Mouse (Mus musculus) embryo, embryonic 10 days (tissue): Measurements from ENCODE around the gene Mta1.

Experiments
- DNase-seq: peaks from one replicate; pipeline ENCODE4 v3.0.0-alpha.2; 2015; ENCODE audit warnings: low spot score

Mta1 gene

DNA sequence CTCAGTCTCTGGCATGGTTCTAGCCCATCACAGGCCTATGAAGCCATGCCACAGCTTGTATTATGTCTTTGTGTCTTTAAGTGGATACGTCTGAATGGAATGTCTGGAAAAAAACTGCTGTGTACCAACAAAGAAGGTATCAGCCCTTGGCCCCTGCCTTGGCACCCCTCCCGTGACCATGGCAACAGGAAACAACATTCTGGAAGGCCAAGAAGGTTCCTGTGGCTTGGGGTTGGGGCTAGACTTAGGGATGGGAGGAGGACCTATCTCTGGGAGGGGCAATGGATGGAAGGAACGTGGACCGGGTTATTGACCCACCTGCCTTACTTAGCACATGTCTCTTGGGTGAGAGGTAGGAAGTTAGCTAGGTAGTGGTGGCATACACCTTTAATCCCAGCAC is 51.3 kb downstream of the Mta1 start:
- no peak for DNase-seq

DNA sequence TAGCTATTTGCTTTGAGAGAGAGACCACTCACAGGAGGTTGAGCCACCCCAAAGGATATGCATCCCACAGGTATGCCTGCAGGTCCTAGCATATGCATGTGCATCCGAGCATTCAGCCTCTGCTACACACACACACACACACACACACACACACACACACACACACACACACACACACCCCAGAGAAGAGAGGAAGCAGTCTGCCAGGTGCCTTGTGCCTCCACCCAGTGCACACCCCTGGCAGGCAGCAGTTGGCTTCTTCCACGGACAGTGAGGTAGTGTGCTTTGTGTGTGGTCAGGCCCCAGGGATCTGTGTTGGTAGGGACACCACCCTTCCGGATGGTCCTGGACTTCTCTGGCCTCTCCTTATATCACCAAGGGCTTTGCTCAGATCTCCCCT is 51.8 kb downstream of the Mta1 start:
- DNase-seq, result no peak

GRCm38 (mm10) chr12:113150591-113150990 is 52.5 kb downstream of the Mta1 start:
- DNase-seq, result no peak

GRCm38 (mm10) chr12:113151046-113151445 is 53.0 kb downstream of the Mta1 start:
- no peak for DNase-seq

DNA sequence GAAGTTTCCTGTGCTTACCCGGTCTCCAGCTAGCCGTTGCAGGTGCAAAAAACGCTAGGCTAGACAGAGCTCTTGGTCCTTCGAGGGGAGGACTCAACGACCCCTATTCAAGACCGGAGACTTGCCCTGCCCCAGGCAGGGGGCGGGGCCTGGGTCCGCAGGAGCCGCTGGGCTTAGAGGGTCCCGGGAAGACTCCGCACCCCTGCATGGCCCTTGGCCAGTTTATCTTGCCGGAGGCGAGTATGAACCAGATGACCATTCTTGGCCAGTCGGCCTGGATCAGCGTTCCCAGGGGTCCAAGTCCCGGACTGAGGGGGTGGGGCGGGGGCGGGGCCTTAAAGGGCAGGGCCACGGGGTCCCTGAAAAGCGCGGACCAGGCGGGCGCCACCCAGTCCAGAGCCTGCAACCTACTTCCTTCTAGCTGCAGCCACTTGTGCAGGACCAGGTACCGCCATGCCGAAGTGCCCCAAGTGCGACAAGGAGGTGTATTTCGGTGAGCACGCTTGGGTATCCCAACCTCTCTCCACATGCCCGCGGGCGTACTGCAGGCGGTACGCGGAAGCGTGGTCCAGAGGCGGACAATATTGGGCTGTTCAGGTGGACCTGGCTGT is 53.7 kb downstream of the Mta1 start:
- peak; percentile 46 for DNase-seq

GRCm38 (mm10) chr12:113152272-113152661 is 54.2 kb downstream of the Mta1 start:
- no peak for DNase-seq

GRCm38 (mm10) chr12:113152991-113153525 is 55.0 kb downstream of the Mta1 start:
- DNase-seq, result no peak

GRCm38 (mm10) chr12:113153971-113154370 is 55.9 kb downstream of the Mta1 start:
- no peak for DNase-seq

- DNase-seq, result no peak
These were observed 56.6 kb downstream of the Mta1 start for GRCm38 (mm10) chr12:113154747-113155075.

GRCm38 (mm10) chr12:113155076-113155771 is 57.1 kb downstream of the Mta1 start:
- peak; percentile 65 for DNase-seq

- DNase-seq, result peak; percentile 97
These were observed 57.9 kb downstream of the Mta1 start, which contains the start of gene Tedc1 for GRCm38 (mm10) chr12:113155887-113156539. TSS of gene Tedc1 (plus strand) at chr12:113156421.

- DNase-seq, result no peak
These were observed 58.5 kb downstream of the Mta1 start for GRCm38 (mm10) chr12:113156540-113156929.

DNA sequence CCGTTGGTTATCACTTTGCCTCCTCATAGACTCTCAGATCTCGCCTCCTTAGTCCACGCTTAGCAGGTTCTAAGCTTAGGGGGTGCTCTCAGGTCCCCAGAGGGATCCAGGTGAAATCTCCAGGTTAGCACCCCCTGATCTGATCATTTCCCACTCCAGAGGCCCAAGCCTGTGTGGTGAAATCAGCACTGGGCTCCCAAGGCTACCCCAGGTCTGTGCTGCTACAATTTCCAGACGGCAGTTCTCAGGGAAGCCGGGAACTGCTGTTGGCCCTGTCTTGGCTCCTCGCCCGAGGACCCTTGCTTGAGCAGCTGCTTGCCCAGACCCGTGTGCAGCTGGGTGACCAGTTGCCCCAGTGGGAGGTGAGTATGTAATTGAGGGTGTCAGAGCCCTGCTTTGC is 58.9 kb downstream of the Mta1 start:
- DNase-seq, result no peak

- DNase-seq, result no peak
These were observed 59.4 kb downstream of the Mta1 start for GRCm38 (mm10) chr12:113157521-113157920.

DNA sequence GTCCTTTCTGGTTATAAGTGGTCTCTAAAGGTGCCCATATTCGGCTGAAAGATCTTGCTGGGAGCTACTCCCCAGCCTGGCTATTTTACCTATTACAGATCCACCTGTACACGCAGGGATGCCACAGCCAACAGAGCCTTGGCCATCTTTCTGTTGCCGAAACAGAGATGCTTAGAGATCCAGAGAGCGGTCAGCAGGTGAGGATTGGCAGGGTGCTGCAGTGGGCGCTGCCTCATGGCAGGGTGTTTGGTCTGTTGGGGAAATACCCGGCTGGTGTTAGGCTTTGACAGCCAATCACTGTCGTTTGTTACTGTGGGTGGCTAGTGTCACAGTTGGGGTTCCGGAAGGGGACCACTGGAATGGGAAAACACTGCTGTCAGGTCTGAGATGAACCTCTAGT is 59.9 kb downstream of the Mta1 start:
- DNase-seq, result no peak

GRCm38 (mm10) chr12:113163561-113164006 is 65.5 kb downstream of the Mta1 start:
- DNase-seq, result peak; percentile 36

- no peak for DNase-seq
These were observed 70.0 kb downstream of the Mta1 start for GRCm38 (mm10) chr12:113168031-113168536.

DNA sequence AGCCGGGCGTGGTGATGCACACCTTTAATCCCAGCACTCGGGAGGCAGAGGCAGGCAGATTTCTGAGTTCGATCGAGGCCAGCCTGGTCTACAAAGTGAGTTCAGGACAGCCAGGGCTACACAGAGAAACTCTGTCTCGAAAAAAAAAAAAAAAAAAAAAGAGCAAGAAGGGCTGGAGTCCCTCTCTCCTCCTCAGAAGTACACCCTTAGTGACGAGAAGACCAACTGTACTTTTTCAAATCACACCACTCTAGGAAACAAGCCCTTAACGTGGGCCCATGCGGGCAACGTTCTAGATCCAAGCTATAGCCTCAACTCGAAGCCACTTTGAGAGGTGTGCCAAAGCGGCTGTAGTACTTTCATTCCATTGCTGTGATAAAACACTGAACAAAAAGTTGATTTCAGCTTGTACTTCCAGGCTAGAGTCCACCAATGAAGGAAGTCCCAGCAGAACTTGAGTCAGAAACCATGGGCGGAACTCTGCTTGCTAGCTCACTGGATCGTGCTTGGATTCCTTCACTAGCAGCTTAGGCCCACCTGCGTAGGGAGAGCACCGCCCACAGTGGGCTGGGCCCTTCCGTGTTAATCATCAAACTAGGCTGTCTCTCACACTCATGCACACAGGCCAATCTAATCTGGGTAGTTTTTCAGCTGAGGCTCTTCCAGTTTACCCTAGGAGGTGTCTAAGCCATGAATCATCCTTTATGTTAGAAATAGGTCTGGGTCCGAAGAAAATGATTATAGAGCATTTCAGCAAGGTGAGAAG is 79.1 kb downstream of the Mta1 start:
- DNase-seq, result no peak

- no peak for DNase-seq
These were observed 82.9 kb downstream of the Mta1 start for GRCm38 (mm10) chr12:113181020-113181419.

GRCm38 (mm10) chr12:113184945-113185344 is 86.9 kb downstream of the Mta1 start:
- DNase-seq, result no peak

GRCm38 (mm10) chr12:113185442-113186291 is 87.6 kb downstream of the Mta1 start, which contains the start of gene Tmem121:
TSS of gene Tmem121 (plus strand) at chr12:113185930.
- DNase-seq, result peak; percentile 58
